Mouse (Mus musculus) heart, embryonic 15.5 days (tissue): ENCODE results near the gene Arhgap4. TPM values are rescaled to one million over a fixed set of nuclear protein-coding genes. Genes with fewer than 3 reads are reported as not detected.

Experiments
- ATAC-seq: fragments of 200-750 bp; cut with Nextera tagmentation; replicated peaks from 2 replicates; pipeline ENCODE4 v1.8.0; 2017; ENCODE audit warnings: low read depth, moderate TSS enrichment; ENCODE audit not compliant: insufficient number of reproducible peaks, insufficient read depth, low FRiP score
- H3K27ac ChIP-seq: fragments of 300-500 bp; sonication (generic); 2 replicates; pipeline ENCODE4 v1.5.1; 2015; ENCODE audit warnings: mild to moderate bottlenecking, inconsistent platforms
- H3K27me3 ChIP-seq: fragments of 300-500 bp; sonication (generic); 2 replicates; pipeline ENCODE4 v1.6.1; 2015; ENCODE audit warnings: inconsistent platforms
- H3K36me3 ChIP-seq: fragments of 300-500 bp; sonication (generic); 2 replicates; pipeline ENCODE4 v1.6.1; 2015; ENCODE audit warnings: mild to moderate bottlenecking, inconsistent platforms
- H3K4me1 ChIP-seq: fragments of 300-500 bp; sonication (generic); replicated peaks from 2 replicates; pipeline ENCODE4 v1.6.1; 2015; ENCODE audit warnings: inconsistent platforms
- H3K4me2 ChIP-seq: fragments of 300-500 bp; sonication (generic); 2 replicates; pipeline ENCODE4 v1.6.1; 2015; ENCODE audit warnings: inconsistent platforms, mild to moderate bottlenecking, moderate library complexity
- H3K4me3 ChIP-seq: fragments of 300-500 bp; sonication (generic); 2 replicates; pipeline ENCODE4 v1.5.1; 2015; ENCODE audit warnings: mild to moderate bottlenecking, inconsistent platforms
- H3K9ac ChIP-seq: fragments of 300-500 bp; sonication (generic); 2 replicates; pipeline ENCODE4 v1.6.1; 2015; ENCODE audit warnings: mild to moderate bottlenecking, inconsistent platforms
- H3K9me3 ChIP-seq: fragments of 300-500 bp; sonication (generic); replicated peaks from 2 replicates; pipeline ENCODE4 v1.6.1; 2016; ENCODE audit warnings: inconsistent platforms
- WGBS: fragments of 180-500 bp; shearing (Covaris S2); methylation state at CpG from one replicate; pipeline ENCODE4 v1.1.7; 2015; ENCODE audit warnings: mixed read lengths; 5-methylcytosine and 5-hydroxymethylcytosine counted together
- polyA plus RNA-seq: library from polyadenylated mRNA; unstranded; fragments of >200 nt; fragmentation: Nextera tagmentation; extraction: Ambion mirVana; gene quantifications from 2 replicates; pipeline ENCODE4 v1.2.1, GENCODE M21; 2015

The Arhgap4 gene
- polyA plus RNA-seq, 1 experiment from 2014 or later: 1.2 TPM

- H3K9me3 ChIP-seq: no peaks in the 10 kb centered on the region
- peak overlapping the region; percentile 82 for H3K27ac ChIP-seq
- no peaks in the 10 kb centered on the region for H3K27me3 ChIP-seq
- H3K4me2 ChIP-seq: peak overlapping the region; percentile 54
- H3K36me3 ChIP-seq: peaks cover 6% of the 10 kb centered on the region; the same call in 1 of the 2 replicates
- H3K9ac ChIP-seq: no peak overlapping the region
- ATAC-seq: peak; percentile 97
- H3K4me3 ChIP-seq: peak overlapping the region; percentile 30
- peaks cover 5% of the 10 kb centered on the region; the same call in 1 of the 2 replicates for H3K4me1 ChIP-seq
- 25% methylated on average over 31 of the region's 31 CpGs for WGBS
Observed at GRCm38 (mm10) chrX:73914827-73915703, 6.6 kb downstream of the Arhgap4 start.

GRCm38 (mm10) chrX:73911588-73911987 is 10.1 kb downstream of the Arhgap4 start:
- WGBS: 57% methylated on average over 2 of the region's 2 CpGs
- no peaks in the 10 kb centered on the region for H3K36me3 ChIP-seq
- H3K4me2 ChIP-seq: no peak overlapping the region; the same call in 1 of the 2 replicates
- H3K27me3 ChIP-seq: no peaks in the 10 kb centered on the region
- no peak overlapping the region; the same call in 1 of the 2 replicates for H3K27ac ChIP-seq
- ATAC-seq: no peak
- H3K4me1 ChIP-seq: peaks cover 5% of the 10 kb centered on the region; the same call in 1 of the 2 replicates
- no peak overlapping the region for H3K9ac ChIP-seq
- no peaks in the 10 kb centered on the region for H3K9me3 ChIP-seq
- H3K4me3 ChIP-seq: no peak overlapping the region

- Histone ChIP-seq H3K4me1 (peaks cover 5% of the 10 kb centered on the region; the same call in 1 of the 2 replicates), H3K9me3 (no peaks in the 10 kb centered on the region), H3K4me2 (peak overlapping the region; percentile 43), H3K9ac (no peak overlapping the region), H3K4me3 (peak overlapping the region; percentile 24), H3K27ac (no peak overlapping the region; the same call in 1 of the 2 replicates), H3K27me3 (no peaks in the 10 kb centered on the region), H3K36me3 (no peaks in the 10 kb centered on the region)
- no peak for ATAC-seq
- WGBS: 18% methylated on average over 26 of the region's 26 CpGs
Observed at GRCm38 (mm10) chrX:73911156-73911555, 10.5 kb downstream of the Arhgap4 start.

- H3K9me3 ChIP-seq: no peaks in the 10 kb centered on the region
- no peak for ATAC-seq
- peak overlapping the region; percentile 43; the same call in 1 of the 2 replicates for H3K4me2 ChIP-seq
- H3K4me3 ChIP-seq: no peak overlapping the region
- H3K27me3 ChIP-seq: no peaks in the 10 kb centered on the region
- H3K4me1 ChIP-seq: peaks cover 4% of the 10 kb centered on the region; the same call in 1 of the 2 replicates
- no peaks in the 10 kb centered on the region for H3K36me3 ChIP-seq
- no peak overlapping the region for H3K9ac ChIP-seq
- no peak overlapping the region for H3K27ac ChIP-seq
Observed at GRCm38 (mm10) chrX:73910451-73910850, 11.2 kb downstream of the Arhgap4 start.

GRCm38 (mm10) chrX:73910049-73910448 is 11.6 kb downstream of the Arhgap4 start:
- Histone ChIP-seq H3K36me3 (no peaks in the 10 kb centered on the region), H3K27ac (no peak overlapping the region), H3K4me2 (no peak overlapping the region), H3K4me3 (no peak overlapping the region), H3K4me1 (peaks cover 2% of the 10 kb centered on the region; the same call in 1 of the 2 replicates), H3K9ac (no peak overlapping the region), H3K9me3 (no peaks in the 10 kb centered on the region), H3K27me3 (no peaks in the 10 kb centered on the region)
- WGBS: 70% methylated on average over 1 of the region's 1 CpGs
- no peak for ATAC-seq

GRCm38 (mm10) chrX:73897959-73898358 is 23.7 kb downstream of the Arhgap4 start:
- no peak overlapping the region for H3K27ac ChIP-seq
- no peak overlapping the region for H3K4me3 ChIP-seq
- no peak for ATAC-seq
- no peaks in the 10 kb centered on the region for H3K4me1 ChIP-seq
- no peak overlapping the region for H3K4me2 ChIP-seq
- H3K27me3 ChIP-seq: no peaks in the 10 kb centered on the region
- no peaks in the 10 kb centered on the region for H3K36me3 ChIP-seq
- no peak overlapping the region for H3K9ac ChIP-seq
- 45% methylated on average over 3 of the region's 3 CpGs for WGBS
- no peaks in the 10 kb centered on the region for H3K9me3 ChIP-seq

GRCm38 (mm10) chrX:73895719-73896118 is 26.0 kb downstream of the Arhgap4 start, which contains the start of gene L1cam:
TSS of gene L1cam (minus strand) at chrX:73896105.
- no peaks in the 10 kb centered on the region for H3K4me1 ChIP-seq
- no peak within 1 kb of the TSS for H3K9ac ChIP-seq
- 19% methylated on average over 2 of the region's 2 CpGs for WGBS
- no peaks in the 10 kb centered on the region for H3K36me3 ChIP-seq
- ATAC-seq: no peak
- no peak within 1 kb of the TSS for H3K4me2 ChIP-seq
- no peaks in the 10 kb centered on the region for H3K9me3 ChIP-seq
- no peak within 1 kb of the TSS for H3K27ac ChIP-seq
- H3K27me3 ChIP-seq: peaks cover 3% of the 10 kb centered on the region; the same call in 1 of the 2 replicates
- no peak within 1 kb of the TSS for H3K4me3 ChIP-seq

- Histone ChIP-seq H3K4me3 (no peak overlapping the region), H3K27ac (no peak overlapping the region), H3K36me3 (no peaks in the 10 kb centered on the region), H3K9me3 (no peaks in the 10 kb centered on the region), H3K27me3 (peaks cover 3% of the 10 kb centered on the region; the same call in 1 of the 2 replicates), H3K9ac (no peak overlapping the region), H3K4me1 (no peaks in the 10 kb centered on the region), H3K4me2 (no peak overlapping the region)
- 90% methylated on average over 14 of the region's 14 CpGs for WGBS
- no peak for ATAC-seq
Observed at GRCm38 (mm10) chrX:73892833-73893232, 28.8 kb downstream of the Arhgap4 start.

GRCm38 (mm10) chrX:73891551-73892152 is 30.0 kb downstream of the Arhgap4 start, which contains the start of gene Avpr2:
TSS of gene Avpr2 (plus strand) at chrX:73892102.
- no peak within 1 kb of the TSS for H3K4me3 ChIP-seq
- H3K36me3 ChIP-seq: no peaks in the 10 kb centered on the region
- H3K27ac ChIP-seq: no peak within 1 kb of the TSS
- H3K9ac ChIP-seq: no peak within 1 kb of the TSS
- no peaks in the 10 kb centered on the region for H3K9me3 ChIP-seq
- H3K27me3 ChIP-seq: peaks cover 3% of the 10 kb centered on the region; the same call in 1 of the 2 replicates
- no peak for ATAC-seq
- H3K4me2 ChIP-seq: no peak within 1 kb of the TSS
- 68% methylated on average over 6 of the region's 6 CpGs for WGBS
- H3K4me1 ChIP-seq: no peaks in the 10 kb centered on the region

GRCm38 (mm10) chrX:73881463-73881862 is 40.2 kb downstream of the Arhgap4 start:
- Histone ChIP-seq H3K9ac (no peak overlapping the region), H3K27me3 (peaks cover 21% of the 10 kb centered on the region), H3K9me3 (no peaks in the 10 kb centered on the region), H3K4me3 (no peak overlapping the region), H3K27ac (no peak overlapping the region), H3K4me2 (0 out of 2 replicates have a peak overlapping the region, but pooled peaks have one; percentile 71), H3K4me1 (peaks cover 5% of the 10 kb centered on the region; the same call in 1 of the 2 replicates), H3K36me3 (no peaks in the 10 kb centered on the region)
- ATAC-seq: no peak
- WGBS: 29% methylated on average over 6 of the region's 6 CpGs

- Histone ChIP-seq H3K9me3 (no peaks in the 10 kb centered on the region), H3K9ac (no peak overlapping the region), H3K4me2 (peak overlapping the region; percentile 71), H3K36me3 (no peaks in the 10 kb centered on the region), H3K27me3 (peaks cover 21% of the 10 kb centered on the region), H3K4me1 (peaks cover 5% of the 10 kb centered on the region; the same call in 1 of the 2 replicates), H3K4me3 (peak overlapping the region; percentile 43), H3K27ac (no peak overlapping the region)
- ATAC-seq: no peak
- WGBS: 20% methylated on average over 16 of the region's 16 CpGs
Observed at GRCm38 (mm10) chrX:73881036-73881427, 40.6 kb downstream of the Arhgap4 start.
